Comparison of ENCODE assay signal across 17 mouse cellular contexts in the genomic region with DNA sequence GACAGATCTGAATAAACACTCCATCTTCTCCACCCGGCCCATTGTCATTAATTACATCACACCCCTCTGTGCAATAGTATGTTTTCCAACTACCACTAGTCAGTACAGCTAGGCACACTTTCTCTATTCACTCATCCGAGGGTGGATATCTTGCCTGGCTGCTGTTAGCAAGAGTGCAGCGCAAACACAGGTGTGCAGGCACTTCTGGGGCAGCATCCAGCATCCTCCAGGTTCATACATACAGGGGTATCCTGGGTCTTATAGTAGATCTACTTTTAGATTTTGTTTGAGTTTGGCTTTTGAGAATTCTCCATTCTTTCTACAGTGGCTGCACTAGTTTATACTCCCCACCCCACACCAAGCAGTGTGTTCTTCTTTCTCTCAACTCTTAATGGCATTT.
"Had no signal": no experiment of that assay in that cellular context is flagged by ENCODE, and none has a peak within 500 bp of the region (broad histone marks: within the 10 kb centered on the region; RNA-seq: fewer than 3 reads in every experiment).

No protein-coding gene starts in this region.

- H3K9me3 ChIP-seq: neural tube, embryonic 12.5 days; neural tube, embryonic 13.5 days; neural tube, embryonic 15.5 days; stomach, embryonic 15.5 days had no signal

- H3K27me3 ChIP-seq: neural tube, embryonic 12.5 days; neural tube, embryonic 13.5 days; neural tube, embryonic 15.5 days; stomach, embryonic 15.5 days had no signal

- H3K4me1 ChIP-seq: neural tube, embryonic 12.5 days; neural tube, embryonic 13.5 days; stomach, embryonic 15.5 days had no signal

- DNase-seq: retina, postnatal 1 day; right cerebral cortex, adult 18-20 months; right cerebral cortex, postnatal 14 days; right cerebral cortex, postnatal 25 days; right cerebral cortex, postnatal 4 days; spleen, adult 18-20 months; thymus, adult 18-20 months; thymus, adult 2 months; thymus, postnatal 14 days; thymus, postnatal 25 days; thymus, postnatal 36 days; thymus, postnatal 4 days had no signal

- H3K4me2 ChIP-seq: neural tube, embryonic 12.5 days; neural tube, embryonic 13.5 days; neural tube, embryonic 15.5 days; stomach, embryonic 15.5 days had no signal

- H3K4me3 ChIP-seq: neural tube, embryonic 12.5 days; neural tube, embryonic 13.5 days; neural tube, embryonic 15.5 days; stomach, embryonic 15.5 days had no signal

- H3K9ac ChIP-seq: neural tube, embryonic 12.5 days; neural tube, embryonic 13.5 days; neural tube, embryonic 15.5 days; stomach, embryonic 15.5 days had no signal

- H3K36me3 ChIP-seq: neural tube, embryonic 12.5 days; neural tube, embryonic 13.5 days; neural tube, embryonic 15.5 days; stomach, embryonic 15.5 days had no signal

- H3K27ac ChIP-seq: neural tube, embryonic 12.5 days; neural tube, embryonic 13.5 days; neural tube, embryonic 15.5 days; stomach, embryonic 15.5 days; stomach, postnatal 0 days had no signal
